Mouse (Mus musculus) adrenal gland, adult (tissue): ENCODE measurements at regions not wholly inside any gene's neighbourhood (a gene's known extent, or its start where the extent isn't known, plus 50 kb on each side); places are given as distances from the start of the nearest gene placed in this dataset.
A peak's percentile ranks its signal among the peaks of the same experiment; 100 is the strongest.

Experiments
- DNase-seq, 2 experiments: peaks; one replicate each; pipeline ENCODE4 v3.0.0; 2022 to 2023; ENCODE audit warnings: low spot score in 1 of 2; ENCODE audit not compliant: inconsistent age in 2 of 2

DNA sequence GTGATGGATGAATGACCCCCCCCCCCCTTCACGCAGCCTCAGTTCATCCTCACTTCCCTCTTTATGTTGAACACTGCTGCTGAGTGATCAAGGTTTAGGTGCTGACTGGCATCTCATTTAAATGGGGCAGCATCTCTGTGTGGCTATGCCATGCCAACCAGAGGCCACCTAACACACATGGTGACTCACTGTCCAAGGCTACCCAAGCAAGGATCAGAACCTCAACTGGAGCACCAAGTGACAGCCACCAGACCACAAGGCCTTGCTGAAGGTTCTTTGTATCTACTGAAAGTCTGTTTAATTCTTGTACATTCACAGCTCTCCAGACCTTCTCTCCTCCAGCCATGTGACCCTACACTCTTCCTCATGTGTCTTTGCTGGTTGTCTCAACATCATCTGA, 347.6 kb upstream of the Myt1l start:
- DNase-seq: peak; percentile 30 to 74

DNA sequence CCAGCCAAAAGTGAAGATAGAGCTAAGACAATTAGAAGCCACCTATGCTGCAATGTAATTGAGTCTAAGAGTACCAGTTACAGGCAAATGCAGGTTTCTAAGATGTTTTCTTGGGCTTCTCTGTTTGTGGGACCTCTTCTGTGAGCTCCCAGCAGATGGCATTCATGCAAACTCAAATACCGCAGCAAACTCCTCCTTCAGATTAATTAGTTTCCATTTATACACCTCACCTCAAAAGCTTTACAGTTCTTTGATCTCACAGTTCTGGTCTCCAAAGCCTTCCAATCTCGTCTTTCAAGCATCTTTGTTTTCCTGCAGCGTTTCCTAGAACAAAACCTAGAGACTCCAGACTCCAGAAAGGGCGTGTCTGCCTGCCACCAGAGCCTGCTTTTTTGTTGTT, 340.6 kb upstream of the Myt1l start:
- DNase-seq: no peak

DNA sequence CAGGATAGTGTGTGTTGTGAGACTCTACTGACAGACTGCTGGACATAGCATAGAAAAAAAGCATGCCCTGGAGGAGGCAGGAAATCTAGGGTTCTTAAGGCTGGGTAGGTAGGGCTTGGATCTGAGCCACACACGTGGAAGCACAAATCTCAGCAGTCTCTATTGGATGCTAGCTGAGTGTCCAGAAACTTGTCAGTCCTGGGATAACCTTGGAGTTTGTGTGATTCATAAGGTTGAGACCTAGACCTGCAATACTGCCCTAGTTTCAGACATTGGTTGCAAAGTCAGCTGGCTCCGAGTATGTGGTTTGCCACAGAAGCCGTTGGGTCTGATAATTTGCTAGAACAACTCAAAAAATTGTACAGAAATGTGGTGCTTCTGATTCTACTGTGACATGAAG, 335.8 kb upstream of the Myt1l start:
- DNase-seq: peak; percentile 71 to 87

DNA sequence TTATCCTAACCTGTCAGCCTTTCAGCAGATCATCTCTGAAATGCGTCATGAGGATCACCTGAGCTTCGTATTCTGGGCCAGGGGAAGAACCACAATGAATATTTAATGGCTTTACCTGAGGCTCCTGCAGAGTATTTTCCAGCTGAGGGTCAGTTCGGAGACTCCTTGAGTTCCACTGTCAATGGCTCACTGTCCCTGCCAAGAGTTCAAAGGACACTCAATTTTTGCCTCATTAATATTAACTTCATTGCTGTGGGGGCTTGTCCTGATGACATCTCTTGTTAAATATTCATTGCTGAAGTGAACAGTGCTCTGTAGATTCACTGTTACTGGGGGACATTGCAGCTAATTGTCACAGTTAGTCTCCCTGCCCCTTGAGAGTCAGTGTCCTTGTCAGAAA, 316.2 kb upstream of the Myt1l start:
- no peak for DNase-seq

DNA sequence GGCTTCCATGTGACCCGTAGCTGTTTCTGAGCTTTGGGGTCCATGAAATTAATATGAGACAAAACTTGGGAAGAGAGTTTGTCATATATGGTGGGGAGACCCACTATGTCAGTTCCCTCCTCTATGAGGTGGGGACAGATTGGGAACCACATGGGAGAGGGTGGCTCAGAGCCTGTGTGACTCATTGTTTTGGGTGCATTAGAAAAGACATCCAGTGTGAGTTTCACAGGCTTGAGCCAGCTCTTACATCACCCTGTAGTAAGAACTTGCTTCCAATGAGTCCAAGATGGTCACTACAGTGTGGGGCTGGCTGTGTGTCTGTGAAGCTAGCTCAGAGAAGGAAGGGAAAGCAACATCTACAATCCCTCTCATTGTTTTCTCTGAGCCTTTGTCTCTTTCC, 314.6 kb upstream of the Myt1l start:
- no peak for DNase-seq

DNA sequence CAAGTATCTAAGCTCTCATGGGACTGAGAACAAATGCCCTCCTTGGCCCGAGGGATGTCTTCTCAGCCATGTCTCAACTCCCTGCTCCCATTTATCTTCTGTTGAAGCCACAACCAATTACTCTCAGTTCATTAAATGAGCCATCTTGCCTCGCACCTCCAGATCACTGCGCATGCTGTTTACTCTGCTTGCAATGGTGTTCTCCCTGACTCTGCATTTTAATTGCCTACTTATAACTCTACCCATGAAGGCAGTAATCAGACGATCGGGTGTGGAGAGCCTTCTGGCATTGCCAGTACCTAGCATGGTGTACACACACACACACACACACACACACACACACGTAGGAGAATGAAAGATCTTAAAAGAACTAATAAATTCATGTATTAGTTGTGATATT, 306.1 kb upstream of the Myt1l start:
- no peak for DNase-seq

DNA sequence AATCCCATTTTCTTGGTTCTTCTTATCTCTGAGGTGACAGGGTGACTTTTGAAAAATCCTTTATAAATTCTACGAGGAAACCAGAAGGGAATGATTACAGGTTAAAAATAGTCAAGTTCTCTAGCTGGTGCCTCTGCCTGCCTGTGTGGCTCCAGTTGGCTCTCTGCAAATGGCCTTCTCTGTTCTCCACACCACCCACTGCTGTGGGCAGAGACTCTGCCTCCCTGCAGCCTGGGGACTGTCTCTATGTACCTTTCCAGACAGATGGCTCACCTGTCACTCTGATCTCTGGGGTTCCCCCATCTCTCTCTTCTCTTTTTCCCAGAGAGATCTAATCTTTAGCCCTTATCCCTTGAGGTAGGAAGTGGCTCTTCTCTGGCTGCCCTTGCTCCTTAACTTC, 302.2 kb upstream of the Myt1l start:
- DNase-seq: no peak

DNA sequence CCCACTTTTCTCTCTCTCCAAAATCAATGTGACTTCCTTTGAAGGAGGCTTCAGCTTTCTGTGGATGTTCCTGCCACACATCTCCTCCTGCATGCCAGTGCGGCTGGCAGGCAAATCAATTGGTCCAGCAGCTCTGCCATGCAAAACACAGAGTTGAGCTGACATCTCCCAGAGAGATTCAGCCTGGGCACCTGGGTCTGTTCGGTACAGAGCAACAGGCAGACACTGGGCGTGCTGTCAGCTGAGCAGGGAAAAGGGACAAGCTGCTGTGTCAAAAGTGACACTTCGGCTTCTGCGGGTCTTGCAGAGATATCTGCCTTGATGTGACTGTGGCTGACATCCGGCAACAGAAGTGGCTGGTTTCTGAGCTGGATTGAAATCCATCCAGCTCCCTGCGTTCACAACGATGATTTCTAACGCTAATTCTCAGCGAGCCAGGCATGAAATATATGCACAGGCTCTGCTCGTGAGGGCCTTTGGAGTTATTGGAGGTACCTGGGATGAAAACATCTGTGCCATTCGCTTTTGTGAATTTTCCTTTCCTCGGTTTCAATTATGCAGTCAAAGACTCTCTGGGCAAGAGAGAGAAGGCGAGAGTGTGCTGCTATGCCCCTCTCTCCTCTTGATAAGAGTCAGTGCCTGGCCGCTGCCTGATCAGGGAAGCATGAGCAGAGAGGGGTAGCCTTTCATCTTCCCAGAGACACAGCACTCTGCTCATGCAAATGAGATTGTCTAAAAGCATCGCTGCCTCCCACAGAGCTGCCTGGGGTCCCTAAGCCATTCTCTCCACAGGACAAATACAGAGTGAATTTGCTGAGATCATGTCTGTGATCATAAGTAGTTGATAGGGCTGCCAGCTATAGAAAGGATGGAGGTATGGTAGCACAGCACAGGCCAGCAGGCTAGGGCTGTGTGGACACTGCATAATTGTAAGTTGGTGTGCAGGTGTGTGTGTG, 295.4 kb upstream of the Myt1l start:
- no peak for DNase-seq

DNA sequence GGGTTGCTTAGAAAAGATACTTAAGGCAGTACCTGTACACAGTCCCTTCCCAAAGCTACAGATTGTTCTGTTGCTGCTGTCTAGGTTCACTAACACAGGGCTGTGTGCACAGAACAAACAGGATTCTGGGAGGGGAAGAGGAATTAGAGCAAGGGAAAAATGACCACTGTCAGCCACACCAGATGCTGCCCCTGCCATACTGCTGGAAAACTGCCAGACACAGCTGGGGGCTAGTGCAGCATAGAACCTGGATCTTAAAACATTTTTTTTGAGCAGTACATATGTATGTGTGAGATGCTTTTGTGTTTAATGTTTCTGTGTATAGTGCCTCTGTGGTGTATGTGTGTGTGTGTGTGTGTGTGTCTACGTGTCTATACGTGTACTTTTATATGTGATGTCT, 291.7 kb upstream of the Myt1l start:
- DNase-seq: no peak

DNA sequence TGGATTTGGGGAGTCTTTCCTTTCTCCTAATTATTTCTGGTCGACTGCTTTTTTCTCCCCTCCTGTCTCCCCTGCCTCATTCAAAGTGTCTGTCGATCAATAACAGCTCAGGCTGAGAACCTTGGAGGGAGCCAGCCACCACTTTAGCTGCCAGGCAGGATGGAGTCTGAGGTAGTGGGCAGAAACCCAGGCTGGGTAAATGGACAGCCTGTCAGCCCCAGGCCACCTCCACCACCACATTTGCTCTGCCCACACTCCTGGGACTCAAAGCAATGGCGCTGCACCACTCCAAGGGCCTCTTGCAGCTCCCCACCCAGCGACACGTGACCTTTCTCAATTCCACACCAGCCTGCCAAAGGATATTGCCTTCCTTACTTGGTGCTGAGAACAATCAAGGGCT, 290.7 kb upstream of the Myt1l start:
- DNase-seq: no peak

DNA sequence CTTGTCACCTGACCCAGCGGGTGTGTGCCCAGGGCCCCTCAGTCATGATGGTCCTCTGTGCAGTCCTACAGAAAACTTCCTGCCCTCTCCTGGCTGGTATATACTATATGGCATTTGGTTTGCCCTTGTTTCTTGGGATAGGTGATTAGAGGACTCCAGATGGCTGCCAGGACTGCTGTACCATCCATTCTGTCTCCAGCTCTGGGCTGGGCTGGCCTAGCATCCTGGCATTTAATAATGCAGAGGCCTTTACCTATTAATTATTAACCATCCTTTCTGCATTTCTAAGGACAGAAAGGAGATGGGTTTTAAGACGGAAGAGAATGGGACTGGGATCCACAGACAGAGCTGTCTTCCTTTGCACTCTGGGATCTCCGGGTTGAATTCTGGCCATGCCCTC, 288.7 kb upstream of the Myt1l start:
- DNase-seq: no peak

DNA sequence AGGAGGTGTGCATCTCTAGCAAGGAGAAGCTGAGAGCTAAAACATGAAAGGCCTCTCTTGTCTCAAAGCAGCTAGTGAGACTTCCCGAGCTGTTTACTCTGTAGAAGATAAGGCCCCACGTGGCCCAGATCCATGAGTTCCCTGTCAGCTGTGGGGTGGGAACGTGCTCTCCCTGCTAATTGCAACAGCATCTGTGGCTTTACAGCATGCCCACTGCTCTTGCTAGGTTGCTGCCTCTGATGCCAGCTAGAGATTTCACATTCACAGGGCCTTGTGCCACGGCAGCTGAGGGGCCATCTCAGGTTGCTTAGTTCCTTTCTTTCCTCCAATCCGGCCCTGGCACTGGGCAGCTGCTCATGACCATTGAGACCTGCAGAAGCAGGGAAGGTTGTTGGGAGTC, 288.2 kb upstream of the Myt1l start:
- no peak for DNase-seq

DNA sequence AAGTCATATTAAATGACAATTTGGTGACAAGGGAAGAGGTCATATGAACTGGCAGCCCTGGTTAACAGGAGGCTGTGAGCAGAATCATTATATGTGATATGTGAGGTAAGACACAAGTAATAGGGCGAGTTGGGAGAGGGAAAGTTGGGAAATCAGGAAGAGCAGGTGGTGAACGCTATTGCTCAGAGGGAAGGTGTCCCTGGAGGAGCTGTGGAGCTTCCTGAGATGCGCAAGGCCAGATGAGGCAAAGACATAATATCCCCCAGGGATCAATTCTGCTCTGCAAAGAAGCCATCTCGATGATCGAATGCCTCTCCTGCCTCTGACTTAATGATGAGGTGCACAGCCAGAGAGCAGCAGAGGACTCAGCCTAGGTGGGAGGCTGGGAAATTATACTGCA, 285.1 kb upstream of the Myt1l start:
- no peak for DNase-seq

DNA sequence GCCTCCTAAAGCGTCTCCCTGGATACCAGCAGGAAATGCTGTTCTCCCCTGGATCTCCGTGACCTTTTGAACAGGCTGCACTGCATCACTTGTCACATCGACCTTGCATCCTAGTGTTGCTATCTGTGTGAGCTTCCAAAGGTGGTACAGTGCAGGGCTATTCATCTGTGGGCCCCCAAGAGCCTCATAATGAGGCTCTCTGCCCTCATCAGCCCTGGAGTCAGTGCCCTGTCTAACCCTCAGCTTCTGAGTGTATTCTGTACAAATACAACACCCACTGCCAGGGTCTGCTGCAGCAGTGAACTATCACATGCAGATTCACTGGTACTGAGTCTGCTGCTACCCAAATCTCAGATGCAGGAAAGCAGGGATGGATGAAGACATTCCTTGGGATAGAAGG, 282.1 kb upstream of the Myt1l start:
- DNase-seq: no peak

DNA sequence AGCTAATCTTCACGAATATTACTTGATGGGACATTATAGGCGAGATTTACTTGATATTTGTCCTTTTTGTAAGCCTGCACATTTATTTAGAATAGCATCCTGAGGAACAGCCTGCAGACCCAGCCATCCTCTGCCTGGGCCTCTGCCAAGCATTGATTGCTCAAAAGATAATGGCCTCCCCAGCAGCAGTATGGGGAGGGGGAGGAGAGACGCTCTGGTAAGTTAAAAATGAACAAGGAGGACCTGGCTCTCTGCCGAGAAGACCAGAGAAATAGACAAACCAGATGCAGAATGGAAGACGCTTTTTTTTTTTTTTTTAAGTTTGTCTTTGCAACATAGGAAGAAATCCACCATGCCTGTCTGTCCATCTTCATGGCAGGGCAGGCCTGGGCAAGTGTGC, 280.8 kb upstream of the Myt1l start:
- DNase-seq: no peak

DNA sequence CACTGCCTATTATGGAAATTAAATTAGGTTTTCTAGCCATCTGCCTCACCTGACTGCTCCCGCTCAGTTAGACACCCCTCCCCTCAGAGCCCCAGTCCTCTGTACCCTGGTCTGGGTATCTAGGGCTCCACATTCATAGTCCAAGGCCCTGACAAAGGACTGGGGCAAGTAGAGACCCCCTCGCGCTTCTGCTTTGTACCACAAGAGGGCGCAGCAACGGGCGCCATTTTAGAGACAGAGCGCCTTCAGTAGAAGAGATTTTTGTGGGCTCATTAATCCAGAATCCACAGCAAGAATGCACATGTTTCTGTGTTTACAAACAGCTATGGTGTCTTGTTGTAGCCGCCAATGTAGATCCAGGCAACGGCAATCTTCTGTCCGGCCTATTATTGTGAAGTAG, 279.7 kb upstream of the Myt1l start:
- no peak for DNase-seq

DNA sequence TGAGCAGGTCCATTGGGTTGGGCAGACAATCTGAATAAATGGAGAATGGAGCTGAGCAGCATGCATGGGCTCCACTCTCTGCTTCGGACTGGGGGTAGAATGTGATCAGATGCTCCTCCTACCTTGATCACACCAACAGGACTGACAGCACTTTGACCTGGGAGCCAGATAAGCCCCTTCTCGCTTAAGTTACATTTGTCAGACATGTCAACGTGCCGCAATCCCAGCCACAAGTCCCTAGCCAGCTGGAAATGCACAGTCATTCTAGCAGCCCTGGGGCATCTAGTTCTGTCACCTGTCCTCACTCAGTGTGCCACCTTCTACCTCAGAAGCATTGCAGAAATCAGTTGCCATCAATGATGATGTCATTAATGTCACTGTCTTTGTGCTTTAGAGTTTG, 272.1 kb upstream of the Myt1l start:
- no peak for DNase-seq

DNA sequence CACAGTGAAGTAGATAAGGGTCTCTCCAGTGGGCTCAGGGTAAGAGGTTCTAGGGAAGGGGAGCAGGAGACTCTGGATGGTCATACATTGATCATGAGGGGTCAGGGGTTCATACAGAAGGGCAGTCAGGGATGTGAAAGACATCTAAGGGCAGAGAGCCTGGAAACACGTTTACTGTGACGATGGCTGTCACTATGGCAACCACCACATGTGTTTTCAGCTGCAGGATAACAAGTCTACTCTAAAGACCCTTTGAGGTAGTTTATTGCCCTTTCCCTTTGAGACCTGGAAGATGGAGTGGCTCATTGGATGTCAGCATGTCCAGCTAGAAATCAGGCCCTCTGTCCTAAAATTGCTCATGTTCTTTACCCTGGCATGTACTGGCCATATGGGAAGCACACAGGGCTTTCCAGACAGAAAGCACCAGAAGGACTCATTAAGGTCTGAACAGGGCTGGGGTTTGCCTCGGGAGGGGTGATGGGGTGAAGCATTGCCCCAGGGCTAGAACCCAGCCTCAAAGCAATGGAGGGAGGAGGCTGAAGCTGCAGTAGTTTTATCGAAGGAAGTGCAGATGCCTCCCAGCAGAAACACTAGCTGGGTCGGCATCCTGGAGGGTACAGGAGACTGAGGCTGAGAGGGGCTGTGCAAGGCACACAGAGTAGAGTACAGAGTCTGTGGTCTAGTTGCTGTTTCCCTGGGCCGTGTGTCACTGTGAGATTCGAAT, 271.0 kb upstream of the Myt1l start:
- no peak for DNase-seq

DNA sequence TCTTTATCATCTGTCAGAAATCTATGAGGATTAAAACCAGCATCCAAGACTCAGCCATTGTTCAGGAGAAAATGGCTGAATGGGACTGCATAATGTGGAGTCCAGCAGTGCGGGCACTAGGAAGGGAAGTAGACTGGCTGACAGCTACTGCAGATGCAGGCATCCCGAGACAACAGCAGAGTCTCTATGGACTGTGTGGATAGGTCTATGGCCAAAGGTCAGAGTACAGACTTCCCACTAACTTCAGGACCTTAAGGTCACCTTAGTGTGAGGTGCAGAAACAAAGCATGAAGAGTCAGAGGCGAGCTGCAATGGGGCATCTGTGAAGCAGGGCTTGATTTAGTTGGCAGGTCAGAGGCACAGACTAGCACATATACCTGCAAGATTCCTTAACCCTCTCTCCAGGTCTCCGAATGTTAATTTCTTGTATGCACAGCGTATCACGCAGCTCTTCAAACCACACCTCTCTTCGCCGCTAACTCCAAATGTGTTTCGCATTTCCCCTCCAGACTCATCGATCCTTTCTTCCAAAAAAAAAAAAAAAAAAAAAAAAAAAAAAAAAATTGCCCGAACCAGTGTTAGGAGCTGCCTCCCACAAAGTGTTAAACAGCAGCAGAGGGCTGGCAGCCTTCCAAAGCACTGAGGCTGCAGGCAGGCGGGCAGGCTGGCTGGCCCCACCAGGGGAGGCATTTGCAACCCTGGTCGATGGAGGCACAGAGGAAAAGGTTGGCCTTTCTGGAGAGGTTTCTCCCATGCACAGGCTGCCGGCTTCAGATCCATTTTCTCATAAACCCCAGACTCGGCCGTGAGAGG, 270.2 kb upstream of the Myt1l start:
- peak; percentile 29 to 56 for DNase-seq

DNA sequence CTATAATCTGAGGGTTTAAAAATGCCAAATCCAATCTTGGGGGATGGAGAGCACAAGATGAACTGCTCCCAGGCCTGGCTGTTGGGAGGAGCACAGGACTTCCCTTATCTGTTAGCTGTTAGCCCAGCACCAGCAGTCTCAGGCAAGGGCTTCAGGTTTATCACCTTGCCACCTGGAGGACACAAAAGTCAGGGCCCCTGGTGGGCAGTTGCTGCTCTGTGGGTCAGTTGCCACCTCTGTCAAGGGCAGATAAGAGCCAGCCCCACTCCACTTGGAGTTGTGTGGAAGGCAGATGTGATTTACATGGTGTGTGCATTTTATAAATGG, 269.7 kb upstream of the Myt1l start:
- DNase-seq: no peak

DNA sequence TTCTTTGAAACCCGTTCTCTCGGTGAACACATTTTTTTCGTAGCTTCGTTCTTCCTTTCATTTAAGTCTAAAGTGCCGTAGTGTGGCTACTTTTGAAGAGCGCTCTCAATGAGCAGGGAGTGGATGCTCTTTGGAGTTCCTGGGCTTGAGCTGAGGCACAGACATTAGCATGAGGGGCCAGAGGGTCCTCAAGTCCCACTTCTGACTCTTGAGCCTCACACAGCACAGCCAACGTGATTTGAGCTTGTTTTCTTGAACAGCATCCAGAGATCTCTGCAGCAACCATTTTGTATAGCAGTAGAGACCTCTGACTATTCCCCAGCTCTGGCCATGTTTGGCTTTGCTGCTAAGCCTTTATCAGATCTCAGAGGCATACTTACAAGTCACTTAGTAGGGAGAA, 269.2 kb upstream of the Myt1l start:
- DNase-seq: no peak

DNA sequence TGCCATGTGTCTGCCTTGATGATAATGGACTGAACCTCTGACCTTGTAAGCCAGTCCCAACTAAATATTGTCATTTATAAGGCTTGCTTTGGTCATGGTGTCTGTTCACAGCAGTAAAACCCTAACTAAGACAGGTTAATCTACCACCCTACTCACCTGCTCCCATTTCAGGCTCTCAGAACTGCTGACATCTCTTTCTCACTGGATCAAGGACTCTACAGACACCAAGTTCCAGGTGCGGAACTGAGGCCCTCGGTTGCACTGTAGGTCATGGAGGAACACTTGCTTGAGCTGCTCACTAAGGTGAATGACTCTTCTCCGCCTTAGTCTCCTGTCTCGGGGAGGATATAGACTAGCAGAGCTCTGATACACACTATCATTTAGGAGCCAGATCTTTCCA, 254.0 kb upstream of the Myt1l start:
- DNase-seq: no peak
